Mouse (Mus musculus) heart, adult 8-10 months (tissue): Measurements from ENCODE around the gene Aars2. TPM values are rescaled to one million over a fixed set of nuclear protein-coding genes. Genes with fewer than 3 reads are reported as not detected.
A peak's percentile ranks its signal among the peaks of the same experiment; 100 is the strongest.

Experiments
- DNase-seq: peaks from one replicate; pipeline ENCODE4 v3.0.0; 2022; ENCODE audit warnings: low spot score
- total RNA-seq, 4 experiments: library from RNA; stranded (reverse); gene quantifications; 2 replicates each; pipeline ENCODE4 v1.2.4; 2022

Aars2 gene
- total RNA-seq, 4 experiments from 2014 or later = 18.7 to 21.1 (median 19.9) TPM

DNA sequence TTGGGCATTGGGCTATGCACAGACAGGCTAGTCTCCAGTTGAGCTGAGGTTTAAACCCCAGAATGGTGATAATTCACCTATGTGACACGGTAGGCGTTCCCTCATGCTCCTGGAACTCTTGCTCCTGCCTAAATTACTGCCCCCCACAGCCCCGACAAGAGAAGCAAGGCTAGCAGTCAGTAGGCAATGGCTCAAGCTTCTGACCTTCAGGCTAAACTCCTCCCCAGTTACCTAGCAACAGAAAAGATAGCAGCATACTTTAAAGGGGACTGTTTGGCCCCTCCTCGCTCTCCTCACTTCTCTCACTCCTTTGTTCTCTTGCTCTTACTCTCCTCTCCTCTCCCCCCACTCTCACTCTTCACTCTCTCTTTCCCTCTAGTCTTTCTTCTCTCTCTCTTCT, 5.7 kb upstream of the Aars2 start:
- DNase-seq = no peak

DNA sequence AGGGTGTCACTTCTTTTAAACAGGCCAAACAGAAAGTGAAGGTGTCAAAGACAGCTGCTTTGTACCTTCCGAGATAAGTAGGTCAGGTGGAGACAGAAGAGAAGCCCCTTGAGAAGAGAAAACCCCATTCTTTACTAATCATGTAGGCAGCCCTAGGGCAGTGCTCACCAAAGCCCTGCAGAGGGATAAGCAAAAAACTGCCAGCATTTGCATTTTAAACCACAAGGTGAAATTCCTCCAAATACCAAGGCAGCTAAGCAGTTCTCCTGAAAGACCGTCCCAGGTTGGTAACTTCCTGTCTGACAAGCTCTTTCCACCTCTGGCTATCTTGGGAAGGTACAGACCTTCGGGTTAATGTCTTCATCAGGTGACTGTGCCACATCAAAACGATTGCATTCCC, 4.3 kb upstream of the Aars2 start:
- DNase-seq = no peak

DNA sequence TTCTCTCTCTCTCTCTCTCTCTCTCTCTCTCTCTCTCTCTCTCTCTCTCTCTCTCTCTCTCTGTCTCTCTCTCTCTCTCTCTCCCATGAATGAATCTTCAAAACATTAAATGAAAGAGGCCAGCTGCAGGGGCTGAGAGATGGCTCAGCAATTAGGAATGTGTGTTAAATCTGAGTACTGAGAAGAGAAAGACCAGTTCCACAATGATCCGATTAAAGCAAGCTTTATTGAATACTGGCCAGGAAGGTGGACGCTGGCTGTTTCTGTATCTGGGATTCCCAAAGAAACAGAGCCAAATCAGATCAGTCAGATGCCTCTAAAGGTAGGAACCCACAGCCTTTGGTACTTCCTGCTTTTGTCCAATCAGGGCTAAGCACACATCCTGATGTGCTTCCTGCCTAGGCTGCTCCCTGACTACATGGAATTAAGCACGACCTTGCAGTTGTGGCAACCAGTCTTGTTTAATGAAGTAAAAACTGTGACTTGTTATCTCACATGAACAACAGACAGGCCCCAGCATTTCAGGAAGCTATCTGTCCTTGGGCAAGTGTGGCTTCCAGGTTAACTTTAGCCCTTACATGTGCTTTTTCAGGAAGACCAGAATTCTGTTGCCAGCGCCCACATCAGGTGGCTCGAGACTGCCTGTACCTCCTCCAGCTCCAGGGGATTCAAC, 3.2 kb upstream of the Aars2 start:
- no peak for DNase-seq

DNA sequence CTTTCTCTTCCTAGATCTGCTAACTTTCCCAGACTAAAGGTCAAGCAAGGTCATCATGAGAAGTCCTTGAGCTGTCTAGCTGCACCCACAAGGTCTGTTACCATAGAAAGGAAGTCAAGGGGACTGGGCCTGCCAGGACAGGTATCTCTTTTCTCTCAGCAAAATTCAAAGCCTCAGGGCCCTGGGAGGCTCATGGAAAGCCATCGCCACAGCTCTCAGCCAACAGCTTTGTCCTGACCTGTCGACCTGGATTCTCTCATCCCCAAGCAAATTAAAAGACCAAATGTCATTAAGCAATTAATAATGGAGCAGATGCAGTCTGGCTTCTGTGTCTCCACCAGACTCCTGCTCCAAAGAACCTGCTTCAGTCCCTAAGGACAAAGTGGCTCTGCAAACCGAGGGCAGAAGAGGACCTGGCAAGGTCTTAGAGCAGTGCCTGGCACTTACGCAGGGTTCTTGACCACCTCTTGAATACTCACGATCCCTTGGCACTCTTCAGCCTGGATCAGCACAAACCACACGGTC, 638 bp upstream of the Aars2 start:
- DNase-seq = no peak

DNA sequence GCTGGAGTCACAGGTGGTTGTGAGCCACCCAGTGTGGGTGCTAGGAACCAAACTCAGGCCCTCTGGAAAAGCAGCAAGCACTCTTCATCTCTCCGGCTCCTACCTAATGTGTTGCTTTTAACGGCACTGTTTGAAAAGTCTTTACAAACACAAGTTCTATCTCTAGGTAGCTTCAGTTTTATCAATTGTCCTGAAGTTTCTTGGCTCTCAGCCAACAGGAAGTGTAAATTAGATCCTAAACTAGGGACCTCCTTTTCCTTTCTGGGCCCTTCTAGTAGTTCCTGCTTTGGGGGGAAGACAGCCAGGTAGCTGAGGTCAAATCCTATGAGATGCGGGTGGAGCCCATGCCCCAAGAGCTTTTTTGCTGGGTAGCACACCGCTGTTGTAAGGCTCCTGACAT, 4.2 kb downstream of the Aars2 start:
- DNase-seq = no peak

DNA sequence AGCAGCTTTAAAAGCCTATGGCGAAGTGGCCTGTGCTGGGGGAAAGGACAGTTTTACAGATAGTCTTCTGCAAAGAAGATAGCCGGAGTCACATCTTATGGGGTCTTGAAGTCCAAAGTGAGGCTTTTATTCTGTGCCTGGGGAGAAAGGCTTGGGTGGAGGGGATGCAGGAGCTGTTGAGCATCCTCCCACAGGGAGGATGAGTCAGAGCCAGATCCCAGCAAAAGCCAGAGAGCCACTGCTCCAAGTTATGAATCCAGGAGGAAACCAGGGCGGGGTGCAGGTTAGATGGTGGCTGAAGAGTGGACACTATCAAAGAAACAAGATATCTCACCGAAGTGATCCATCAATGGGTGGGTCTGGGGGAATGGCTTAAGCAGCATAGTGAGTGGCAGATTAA, 5.1 kb downstream of the Aars2 start:
- no peak for DNase-seq

DNA sequence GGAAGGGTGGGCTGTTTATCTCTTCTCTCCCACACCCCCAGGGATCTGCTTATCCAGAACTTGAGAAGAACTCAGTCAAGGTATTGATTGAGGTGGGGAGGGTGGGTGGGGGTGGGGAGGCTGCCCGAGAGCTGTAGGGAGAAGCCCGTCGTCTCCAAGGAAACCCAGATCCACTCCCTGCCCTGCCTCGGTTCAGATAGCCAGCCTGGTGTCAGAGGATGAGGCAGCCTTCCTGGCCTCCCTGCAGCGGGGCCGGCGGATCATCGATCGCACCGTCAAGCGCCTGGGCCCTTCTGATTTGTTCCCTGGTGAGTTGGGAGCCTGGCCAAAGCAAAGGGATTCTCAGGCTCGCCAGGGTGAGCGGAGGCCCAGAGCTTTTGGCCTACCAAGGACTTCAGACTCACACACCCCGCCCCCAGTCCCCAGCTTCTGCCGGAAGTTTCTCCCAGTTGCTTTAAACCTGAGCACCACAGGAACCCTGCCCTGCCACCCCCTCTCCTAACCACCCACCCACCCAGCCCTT, 8.6 kb downstream of the Aars2 start:
- no peak for DNase-seq

DNA sequence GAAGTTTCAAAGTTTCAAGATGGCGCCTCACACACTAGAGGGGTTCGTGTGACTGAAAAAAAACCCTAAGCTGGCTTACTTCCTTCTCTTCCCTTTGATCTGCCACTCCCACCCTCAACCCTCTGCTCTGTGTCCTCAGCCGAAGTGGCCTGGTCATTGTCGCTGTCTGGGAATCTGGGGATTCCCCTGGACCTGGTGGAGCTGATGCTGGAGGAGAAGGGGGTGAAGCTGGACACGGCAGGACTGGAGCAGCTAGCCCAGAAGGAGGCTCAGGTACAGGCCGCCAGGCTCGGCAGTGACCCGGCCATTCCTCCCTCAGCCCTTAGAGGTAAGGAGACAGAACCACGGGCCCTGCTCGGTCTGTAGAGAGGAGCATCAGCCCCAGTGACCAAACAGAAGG, 9.2 kb downstream of the Aars2 start:
- no peak for DNase-seq

DNA sequence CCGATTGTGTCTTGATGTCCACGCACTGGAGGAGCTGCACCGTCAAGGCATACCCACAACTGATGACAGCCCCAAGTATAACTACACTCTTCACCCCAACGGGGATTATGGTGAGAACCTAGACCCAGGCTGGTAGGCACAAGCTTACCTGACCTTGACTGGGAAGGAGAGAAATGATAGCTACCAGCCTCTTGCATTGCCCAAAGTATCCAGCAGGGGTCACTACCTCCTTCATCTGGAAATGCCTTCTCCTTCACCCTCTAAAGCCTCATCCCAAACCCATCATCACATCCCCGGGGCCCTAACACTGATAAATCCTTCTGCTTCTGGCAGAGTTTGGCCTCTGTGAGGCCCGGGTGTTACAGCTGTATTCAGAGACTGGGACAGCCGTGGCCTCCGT, 9.8 kb downstream of the Aars2 start:
- DNase-seq = peak; percentile 76

DNA sequence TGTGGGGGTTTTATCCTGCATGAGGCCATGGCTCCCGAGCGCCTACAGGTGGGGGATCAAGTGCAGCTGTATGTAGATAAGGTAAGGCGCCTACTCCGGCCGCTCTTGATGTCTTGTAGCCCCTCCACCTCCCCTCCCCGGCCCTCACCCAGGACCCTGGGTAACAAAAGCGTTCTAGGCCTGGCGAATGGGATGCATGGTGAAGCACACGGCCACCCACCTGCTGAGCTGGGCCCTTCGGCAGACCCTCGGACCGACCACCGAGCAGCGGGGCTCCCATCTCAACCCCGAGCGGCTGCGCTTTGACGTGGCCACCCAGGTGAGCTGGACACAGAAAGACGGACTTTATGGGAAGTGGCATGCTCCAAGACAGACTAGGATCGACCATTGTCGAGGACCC, 10.5 kb downstream of the Aars2 start:
- no peak for DNase-seq

DNA sequence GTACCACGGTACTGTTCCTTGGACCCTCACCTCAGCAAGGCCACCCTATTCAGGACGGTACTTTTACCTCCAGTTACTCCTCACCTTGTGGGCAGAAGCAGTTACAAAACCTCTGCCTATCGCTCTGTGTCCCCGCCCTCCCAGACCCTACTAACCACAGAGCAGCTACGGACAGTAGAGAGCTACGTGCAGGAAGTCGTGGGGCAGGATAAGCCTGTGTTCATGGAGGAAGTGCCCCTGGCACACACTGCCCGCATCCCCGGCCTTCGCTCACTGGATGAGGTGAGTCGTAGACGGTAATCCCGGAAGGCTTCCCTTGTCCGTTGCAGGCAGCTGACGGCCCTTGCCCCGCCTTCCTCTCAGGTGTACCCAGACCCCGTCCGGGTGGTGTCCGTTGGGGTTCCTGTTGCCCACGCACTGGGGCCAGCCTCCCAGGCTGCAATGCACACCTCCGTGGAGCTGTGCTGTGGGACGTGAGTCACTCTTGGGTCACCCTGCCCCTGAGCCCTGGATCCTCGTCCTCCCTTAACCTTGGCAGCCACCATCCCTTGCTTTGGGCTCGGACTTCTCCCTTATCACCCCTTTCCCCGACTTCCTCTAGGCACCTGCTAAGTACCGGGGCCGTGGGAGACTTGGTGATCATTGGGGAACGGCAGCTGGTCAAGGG, 11.0 kb downstream of the Aars2 start:
- no peak for DNase-seq

DNA sequence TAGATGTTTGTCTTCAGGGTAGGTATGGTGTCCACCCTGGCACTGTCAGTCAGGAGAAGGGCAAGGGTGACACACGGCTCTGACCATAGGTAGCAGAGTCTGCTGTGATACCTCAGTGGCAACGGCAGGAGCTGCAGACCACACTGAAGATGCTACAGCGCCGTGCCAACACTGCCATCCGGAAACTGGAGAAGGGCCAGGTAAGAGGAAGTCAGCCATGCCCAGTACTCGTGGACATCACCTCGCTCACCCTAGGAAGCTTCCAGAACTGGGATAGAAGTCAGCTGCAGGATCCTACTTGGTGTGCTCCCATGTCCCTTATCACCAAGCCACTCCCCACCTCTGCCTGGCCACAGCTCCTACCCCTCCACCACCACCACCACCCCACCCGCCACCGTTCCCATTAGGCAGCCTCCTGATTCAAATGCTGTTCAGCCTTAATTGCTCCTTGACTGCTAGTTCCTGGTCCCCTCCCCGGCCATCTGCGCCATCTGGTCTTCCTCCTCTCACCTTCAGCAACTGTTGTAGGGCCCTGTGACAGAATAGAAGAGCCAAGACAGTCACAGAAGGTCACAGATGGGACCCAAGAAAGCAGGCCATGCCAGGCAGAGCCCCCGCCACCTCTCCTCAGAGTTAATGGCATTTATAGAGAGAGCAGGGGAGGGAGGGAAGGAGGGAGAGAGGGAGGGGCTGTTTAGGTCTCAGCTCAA, 12.3 kb downstream of the Aars2 start:
- no peak for DNase-seq

DNA sequence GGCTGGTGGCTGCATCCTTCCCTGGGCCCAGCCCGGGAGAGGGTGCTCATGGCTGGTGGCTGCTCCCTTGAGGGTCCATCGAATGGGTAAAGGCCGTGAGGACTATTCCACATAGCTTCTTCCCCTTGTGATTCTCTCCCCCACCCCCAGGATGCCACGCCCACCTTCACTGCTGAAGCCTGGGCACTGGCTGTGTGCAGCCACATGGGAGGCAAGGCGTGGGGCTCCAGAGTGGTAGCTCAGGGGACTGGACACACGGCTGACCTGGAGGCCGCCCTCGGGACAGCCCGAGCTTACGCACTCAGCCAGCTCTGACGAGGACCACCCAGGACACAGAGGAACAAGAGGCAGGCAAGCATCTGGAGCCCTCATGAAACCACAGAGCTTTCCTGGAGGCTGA, 13.5 kb downstream of the Aars2 start:
- DNase-seq = no peak

DNA sequence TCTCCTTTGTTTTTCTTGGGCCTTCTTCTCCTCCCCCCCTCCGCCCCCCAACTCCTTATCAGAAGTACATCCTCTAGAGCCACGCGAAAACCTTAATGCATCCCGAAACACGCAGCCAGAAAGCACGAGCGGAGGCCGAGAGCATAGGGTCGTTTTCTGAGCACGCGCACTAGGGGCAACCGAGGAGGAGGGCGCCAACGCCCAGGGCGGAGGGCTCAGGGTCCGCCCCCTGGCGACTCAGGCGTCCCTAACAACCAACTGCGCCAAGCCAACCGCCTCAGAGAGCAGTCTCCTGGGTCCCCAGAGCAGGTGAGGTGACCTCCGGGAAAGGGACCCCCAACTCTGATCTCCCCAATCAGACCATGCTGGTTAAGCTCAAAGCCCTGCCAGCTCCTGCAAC, 16.6 kb downstream of the Aars2 start, which contains the start of gene Tcte1:
TSS of gene Tcte1 (plus strand) at position 172 of the 400 bp plus-strand sequence.
- no peak for DNase-seq

DNA sequence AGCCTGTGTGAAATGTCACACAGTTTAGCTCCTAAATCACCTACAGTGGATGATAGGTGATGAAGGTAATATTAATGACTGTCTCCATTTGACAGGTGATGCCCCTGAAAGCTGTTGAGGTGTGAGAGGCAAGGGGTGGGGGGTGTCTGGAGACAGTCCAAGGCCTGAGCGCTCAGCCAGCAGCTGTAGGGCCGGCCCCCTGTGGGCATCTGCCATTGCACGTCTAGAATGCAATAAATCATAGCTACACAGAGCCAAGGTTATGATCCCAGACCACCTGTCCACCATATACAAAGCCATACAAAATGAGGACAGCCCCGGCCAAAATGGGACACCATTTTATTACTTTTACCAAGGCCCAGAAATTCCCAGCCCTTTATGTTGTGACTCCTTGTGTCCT, 18.3 kb downstream of the Aars2 start:
- no peak for DNase-seq

DNA sequence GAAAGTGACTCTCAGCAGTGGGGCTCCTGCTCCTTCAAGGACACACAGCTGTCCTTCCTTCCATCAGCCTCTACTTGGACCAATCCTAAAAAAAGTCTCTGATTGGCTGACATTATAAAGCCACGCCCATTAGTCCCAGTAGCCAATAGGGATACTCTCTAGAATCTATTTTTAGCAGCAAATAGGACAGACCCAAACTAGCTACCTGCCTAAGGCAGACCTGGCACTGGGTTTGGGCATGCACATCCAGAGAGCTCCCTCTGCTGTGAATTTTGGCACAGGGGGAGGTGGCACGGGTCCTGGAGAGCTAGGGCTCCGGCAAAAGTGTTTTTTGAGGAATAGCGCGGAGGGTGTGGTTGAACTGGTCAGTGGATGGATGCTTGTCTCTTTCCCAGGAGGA, 19.9 kb downstream of the Aars2 start:
- no peak for DNase-seq

DNA sequence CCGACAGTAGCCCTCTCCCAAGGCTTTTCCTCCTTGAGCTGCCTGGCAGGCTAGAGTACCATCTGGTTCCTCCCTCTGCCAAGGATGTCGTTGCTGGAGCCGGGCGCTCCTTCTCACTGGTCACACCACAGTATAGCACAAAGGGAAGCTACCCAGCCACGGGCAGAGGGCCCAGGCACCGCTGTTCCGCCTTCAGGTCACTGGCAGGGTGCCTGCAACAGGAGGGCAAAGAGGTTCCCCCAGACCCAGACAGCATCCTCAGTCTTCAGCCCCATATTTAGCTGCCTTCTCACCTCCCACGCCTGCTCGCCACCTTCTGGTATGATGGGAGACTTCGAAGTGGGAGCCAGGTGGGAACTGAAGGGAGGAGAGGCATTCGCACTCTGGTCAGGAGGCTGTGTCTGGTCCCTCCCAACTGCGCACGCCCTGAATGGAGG, 23.7 kb downstream of the Aars2 start:
- DNase-seq = no peak

DNA sequence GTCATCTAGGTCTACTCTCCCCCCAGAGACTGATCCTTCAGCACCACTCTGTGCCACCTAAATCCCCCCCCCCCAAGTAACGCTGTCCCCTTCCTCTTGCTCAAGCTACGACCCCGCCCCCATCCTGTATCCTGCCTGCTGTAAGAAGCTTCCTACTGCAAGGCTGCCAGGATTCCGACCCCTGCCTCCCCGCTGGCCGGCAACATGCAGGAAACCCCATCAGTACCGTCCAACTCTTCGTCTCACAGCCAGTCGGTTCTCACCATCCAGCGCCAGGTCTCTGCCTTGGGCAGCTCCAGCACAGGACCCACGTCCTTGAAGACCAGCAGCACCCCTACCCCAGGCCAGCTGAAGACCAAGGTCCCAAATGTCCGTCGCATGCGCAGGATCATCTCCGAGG, 26.3 kb downstream of the Aars2 start:
- DNase-seq = no peak

DNA sequence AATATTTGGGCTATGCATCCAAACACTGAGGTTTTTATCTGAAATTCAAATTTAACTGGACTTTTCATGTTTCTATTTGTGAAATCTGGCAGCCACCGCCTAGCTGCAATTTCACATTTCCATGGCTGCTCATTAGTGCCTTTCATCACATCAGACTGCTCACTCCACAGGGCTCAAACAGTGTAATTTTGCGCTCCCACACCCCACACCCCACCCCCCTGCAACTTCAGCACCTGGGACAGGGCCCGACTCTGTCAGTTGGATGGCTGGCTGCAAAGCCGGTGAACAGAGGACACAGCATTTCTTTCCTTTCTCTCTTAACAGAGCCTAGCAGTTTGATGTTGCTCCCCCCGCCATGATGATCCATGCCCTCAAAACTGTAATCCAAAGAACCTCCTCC, 29.6 kb downstream of the Aars2 start:
- no peak for DNase-seq

DNA sequence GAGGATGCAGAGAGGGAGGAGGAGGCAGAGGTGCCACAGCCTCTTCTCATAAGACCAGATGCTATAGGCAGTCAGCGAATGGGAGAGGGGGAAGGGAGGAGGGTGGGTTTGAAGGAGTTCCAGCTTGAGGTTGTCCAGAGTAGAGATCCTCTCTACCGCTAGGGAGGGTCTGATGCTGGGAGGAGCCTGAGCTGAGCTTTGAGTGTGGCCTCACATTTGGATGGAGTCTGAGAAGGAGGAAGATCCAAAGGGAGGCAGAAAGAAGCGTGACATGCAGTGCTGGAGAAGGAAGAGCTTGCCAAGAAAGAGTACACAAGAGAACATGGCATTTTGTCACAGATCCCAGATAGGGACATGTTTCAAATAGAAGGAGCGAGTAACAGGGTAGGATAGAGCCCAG, 31.8 kb downstream of the Aars2 start:
- DNase-seq = no peak

DNA sequence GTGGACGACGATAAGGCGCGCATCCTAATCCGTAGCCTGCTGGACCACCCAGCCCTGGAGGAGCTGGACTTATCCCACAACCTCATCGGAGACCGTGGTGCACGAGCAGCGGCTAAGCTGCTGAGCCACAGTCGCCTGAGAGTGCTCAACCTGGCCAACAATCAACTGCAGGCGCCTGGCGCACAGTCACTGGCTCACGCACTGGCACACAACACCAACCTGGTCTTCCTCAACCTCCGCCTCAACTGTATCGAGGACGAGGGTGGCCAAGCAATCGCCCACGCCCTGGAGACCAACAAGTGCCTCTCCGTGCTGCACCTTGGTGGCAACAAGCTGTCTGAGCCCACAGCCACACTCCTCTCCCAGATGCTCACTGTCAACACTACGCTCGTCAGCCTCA, 33.0 kb downstream of the Aars2 start:
- no peak for DNase-seq

DNA sequence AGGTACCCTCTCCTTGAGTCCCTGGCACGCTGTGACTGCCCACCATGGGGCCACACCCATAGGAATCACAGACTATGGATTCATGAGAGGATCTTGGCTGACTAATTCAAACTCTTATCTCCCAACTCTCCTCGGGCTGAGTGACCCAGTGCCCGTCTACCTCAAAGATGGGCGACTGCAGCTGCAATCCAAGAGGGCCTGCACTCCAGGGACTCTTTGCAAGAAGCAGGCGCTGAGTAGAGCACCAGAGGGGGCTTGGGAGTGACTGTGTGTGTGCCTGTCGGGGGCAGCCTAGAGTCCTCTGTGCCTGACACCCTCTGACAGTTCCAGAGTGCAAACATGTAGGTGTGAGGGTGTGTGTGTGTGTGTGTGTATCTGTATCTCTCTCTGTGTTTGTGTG, 35.5 kb downstream of the Aars2 start:
- no peak for DNase-seq

DNA sequence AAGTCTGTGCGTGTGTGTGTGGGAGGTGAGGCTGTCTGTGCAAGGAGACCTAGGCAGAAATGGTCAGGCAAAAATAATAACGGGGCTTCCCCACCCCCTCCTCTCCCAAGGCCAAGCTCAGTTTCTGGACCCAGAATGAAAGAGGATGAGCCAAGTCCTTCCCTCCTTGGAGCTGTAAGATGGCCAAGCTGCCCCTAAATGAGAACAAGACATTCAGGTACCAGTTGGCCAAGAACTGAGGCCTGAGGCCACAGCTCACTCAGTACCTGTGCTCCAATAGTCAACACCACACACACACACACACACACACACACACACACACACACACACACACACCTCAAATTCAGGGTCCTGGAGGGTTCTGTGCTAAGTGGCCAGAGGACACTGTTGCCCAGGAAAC, 36.1 kb downstream of the Aars2 start:
- no peak for DNase-seq
